Mouse (Mus musculus): ENCODE measurements around the gene Gm28308. TPM values are rescaled to one million over a fixed set of nuclear protein-coding genes. Genes with fewer than 3 reads are reported as not detected.

The Gm28308 gene
- total RNA-seq, 2 experiments from 2014 or later: not detected

GRCm38 (mm10) chr6:52173648-52174047, 39.5 kb downstream of the Gm28308 start:
- no peak for DNase-seq (ENCODE audit: low spot score in 2 of 2)
- Histone ChIP-seq H3K4me3 (no peak overlapping the region), H3K27ac (no peak overlapping the region)
- no peak for TF ChIP-seq CTCF (conservative IDR thresholded peaks at IDR 0.05)

GRCm38 (mm10) chr6:52172501-52172900, 40.6 kb downstream of the Gm28308 start:
- H3K4me3 ChIP-seq: no peak overlapping the region
- no peak overlapping the region for H3K27ac ChIP-seq
- no peak for DNase-seq (ENCODE audit: low spot score in 2 of 2)
- TF ChIP-seq CTCF (conservative IDR thresholded peaks at IDR 0.05): no peak

GRCm38 (mm10) chr6:52171938-52172337, 41.2 kb downstream of the Gm28308 start:
- Histone ChIP-seq H3K27ac (no peak overlapping the region), H3K4me3 (no peak overlapping the region)
- TF ChIP-seq CTCF (conservative IDR thresholded peaks at IDR 0.05): no peak

GRCm38 (mm10) chr6:52171331-52171730, 41.8 kb downstream of the Gm28308 start:
- no peak for DNase-seq (ENCODE audit: low spot score in 2 of 2)
- no peak overlapping the region for H3K27ac ChIP-seq
- no peak for TF ChIP-seq CTCF (conservative IDR thresholded peaks at IDR 0.05)
- H3K4me3 ChIP-seq: no peak overlapping the region

More at GRCm38 (mm10) chr6:52171938-52172337, 41.2 kb downstream of the Gm28308 start:
- no peak for DNase-seq (ENCODE audit: low spot score in 2 of 2)

- Histone ChIP-seq H3K4me3 (no peak overlapping the region), H3K27ac (no peak overlapping the region)
- no peak for DNase-seq (ENCODE audit: low spot score in 2 of 2)
- no peak for TF ChIP-seq CTCF (conservative IDR thresholded peaks at IDR 0.05)
Observed at GRCm38 (mm10) chr6:52170898-52171223, 42.3 kb downstream of the Gm28308 start.

- no peak for TF ChIP-seq CTCF (conservative IDR thresholded peaks at IDR 0.05)
- no peak for DNase-seq (ENCODE audit: low spot score in 2 of 2)
- Histone ChIP-seq H3K27ac (no peak overlapping the region), H3K4me3 (no peak overlapping the region)
Observed at GRCm38 (mm10) chr6:52170166-52170897, 42.8 kb downstream of the Gm28308 start.

- Histone ChIP-seq H3K4me3 (no peak overlapping the region), H3K27ac (no peak overlapping the region)
- TF ChIP-seq CTCF (conservative IDR thresholded peaks at IDR 0.05): no peak
- DNase-seq (ENCODE audit: low spot score in 2 of 2): no peak
Observed at GRCm38 (mm10) chr6:52169499-52170165, 43.5 kb downstream of the Gm28308 start.

- no peak for TF ChIP-seq CTCF (conservative IDR thresholded peaks at IDR 0.05)
- H3K27ac ChIP-seq: no peak overlapping the region
- no peak overlapping the region for H3K4me3 ChIP-seq
- no peak for DNase-seq (ENCODE audit: low spot score in 2 of 2)
Observed at GRCm38 (mm10) chr6:52168191-52169055, 44.7 kb downstream of the Gm28308 start.

GRCm38 (mm10) chr6:52167736-52168161, 45.4 kb downstream of the Gm28308 start:
- no peak for TF ChIP-seq CTCF (conservative IDR thresholded peaks at IDR 0.05)
- Histone ChIP-seq H3K27ac (no peak overlapping the region), H3K4me3 (no peak overlapping the region)
- DNase-seq (ENCODE audit: low spot score in 2 of 2): no peak

- H3K4me3 ChIP-seq: no peak overlapping the region
- DNase-seq (ENCODE audit: low spot score in 2 of 2): no peak
- no peak overlapping the region for H3K27ac ChIP-seq
- no peak for TF ChIP-seq CTCF (conservative IDR thresholded peaks at IDR 0.05)
Observed at GRCm38 (mm10) chr6:52167176-52167575, 46.0 kb downstream of the Gm28308 start.

GRCm38 (mm10) chr6:52166431-52167077, 46.6 kb downstream of the Gm28308 start:
- no peak overlapping the region for H3K4me3 ChIP-seq
- H3K27ac ChIP-seq: no peak overlapping the region
- no peak for DNase-seq (ENCODE audit: low spot score in 2 of 2)
- TF ChIP-seq CTCF (conservative IDR thresholded peaks at IDR 0.05): no peak

- no peak overlapping the region for H3K27ac ChIP-seq
- TF ChIP-seq CTCF (conservative IDR thresholded peaks at IDR 0.05): no peak
- H3K4me3 ChIP-seq: no peak overlapping the region
Observed at GRCm38 (mm10) chr6:52165441-52166370, 47.4 kb downstream of the Gm28308 start.

More at GRCm38 (mm10) chr6:52165441-52166370, 47.4 kb downstream of the Gm28308 start:
- no peak for DNase-seq (ENCODE audit: low spot score in 2 of 2)

Measured in layer of hippocampus, adult 2 months (tissue).